Mouse (Mus musculus): Measurements from ENCODE around the gene Tcap.

Tcap gene

DNA sequence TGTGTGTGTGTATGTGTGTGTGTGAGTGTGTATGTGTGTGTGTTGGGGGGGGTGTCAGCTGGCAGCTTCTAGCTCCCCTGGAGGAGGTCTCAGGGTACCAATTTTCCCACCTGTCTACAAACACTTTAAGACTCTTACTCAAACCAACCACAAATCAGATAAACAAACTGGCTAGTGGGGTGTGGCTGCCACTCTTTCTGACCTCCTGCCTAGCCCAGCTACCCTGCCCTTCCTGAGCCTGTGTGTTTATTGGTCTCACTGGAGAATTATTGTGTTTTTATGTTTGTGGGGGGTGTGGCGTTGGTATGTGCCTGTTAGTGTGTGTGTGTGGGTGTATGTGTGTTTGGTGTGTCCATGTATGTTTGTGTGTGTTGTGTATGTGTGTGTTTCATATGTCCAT, 33.5 kb downstream of the Tcap start:
- no peak for DNase-seq

DNA sequence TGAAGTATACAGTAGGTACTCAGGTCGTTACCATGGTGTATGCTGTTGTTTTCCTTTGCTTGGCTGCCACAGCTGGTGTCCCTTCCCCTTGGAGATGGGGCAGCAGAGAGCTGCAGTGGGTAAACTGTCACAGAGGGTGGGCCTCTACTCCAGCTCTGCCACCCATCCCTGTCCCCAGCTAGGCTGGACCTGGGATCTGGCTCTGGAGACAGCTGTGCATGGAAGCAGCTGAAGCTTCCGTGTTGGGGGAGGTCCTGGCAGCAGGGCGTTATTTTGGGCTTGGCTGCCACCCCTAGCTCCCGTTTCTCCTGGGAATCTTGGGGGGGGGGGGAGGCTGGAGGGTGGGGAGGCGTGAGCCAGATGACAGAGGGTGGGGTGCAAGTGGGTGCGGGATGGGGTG, 34.7 kb downstream of the Tcap start:
- DNase-seq = no peak

DNA sequence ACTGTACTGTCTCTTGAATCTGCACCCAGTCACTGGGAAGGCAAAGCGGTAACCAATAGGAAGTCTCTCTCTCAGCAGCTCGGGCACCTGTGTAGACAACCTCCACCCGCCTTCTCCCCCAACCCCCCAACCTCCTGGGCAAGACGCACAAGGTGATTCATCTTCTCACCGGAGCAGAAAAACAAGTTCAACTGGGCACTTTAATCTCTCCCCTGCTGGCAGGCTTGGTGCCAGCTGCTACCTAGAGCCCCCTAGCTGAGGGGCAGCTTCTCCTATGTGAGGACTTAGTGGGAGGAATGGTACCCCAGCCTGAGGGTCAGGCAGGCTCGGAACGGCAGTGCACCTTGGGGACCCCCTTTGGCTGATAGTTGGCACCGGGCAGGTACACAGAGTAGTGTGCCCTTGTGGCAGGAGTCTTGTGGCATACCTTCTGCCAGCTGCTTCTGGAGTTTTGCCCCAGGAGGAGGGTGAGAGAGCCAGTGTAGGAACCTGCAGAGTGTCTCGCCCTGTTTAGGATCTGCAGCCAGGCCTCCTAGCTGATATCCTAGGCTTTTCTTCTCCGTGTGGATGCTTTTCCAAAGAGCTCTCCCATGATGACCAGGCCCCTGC, 35.4 kb downstream of the Tcap start:
- no peak for DNase-seq

DNA sequence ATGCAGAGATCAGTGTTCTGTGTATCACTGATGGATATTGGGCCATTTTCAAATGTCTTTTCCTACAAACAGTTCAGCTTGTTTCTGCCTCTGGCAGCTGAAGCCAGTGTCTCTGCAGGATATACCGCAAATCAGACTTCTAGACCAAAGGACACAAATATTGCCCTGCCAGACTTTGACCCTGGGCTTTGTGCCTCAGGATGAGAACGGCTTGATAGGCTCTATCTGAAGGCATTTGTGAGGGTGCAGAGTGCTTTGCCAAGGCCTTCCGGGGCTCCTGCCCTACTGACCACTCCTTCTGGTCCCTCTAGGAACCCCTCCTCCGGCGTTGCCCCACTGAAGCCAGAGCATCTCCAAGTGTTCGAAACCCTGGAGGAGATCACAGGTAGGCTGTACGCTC, 43.0 kb downstream of the Tcap start:
- DNase-seq = no peak

DNA sequence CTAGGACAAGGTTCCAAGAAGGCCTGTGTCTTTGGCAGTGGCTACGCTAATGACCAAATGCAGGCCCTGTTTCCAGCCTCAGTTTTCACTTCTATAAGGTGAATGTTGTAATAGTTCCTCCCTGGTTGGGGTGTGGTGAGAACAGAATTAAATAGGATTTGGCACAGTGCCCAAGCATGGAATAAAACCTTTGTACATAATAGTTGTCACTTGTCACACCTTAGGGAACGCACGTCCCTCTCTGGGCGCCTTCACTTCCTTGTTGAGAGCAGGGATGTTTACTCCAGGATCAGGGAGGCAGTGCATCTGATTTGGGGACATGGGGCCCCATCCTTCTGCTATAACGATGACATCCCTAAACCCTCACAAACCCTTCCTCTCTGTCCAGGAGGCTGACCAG, 44.8 kb downstream of the Tcap start:
- DNase-seq = no peak

DNA sequence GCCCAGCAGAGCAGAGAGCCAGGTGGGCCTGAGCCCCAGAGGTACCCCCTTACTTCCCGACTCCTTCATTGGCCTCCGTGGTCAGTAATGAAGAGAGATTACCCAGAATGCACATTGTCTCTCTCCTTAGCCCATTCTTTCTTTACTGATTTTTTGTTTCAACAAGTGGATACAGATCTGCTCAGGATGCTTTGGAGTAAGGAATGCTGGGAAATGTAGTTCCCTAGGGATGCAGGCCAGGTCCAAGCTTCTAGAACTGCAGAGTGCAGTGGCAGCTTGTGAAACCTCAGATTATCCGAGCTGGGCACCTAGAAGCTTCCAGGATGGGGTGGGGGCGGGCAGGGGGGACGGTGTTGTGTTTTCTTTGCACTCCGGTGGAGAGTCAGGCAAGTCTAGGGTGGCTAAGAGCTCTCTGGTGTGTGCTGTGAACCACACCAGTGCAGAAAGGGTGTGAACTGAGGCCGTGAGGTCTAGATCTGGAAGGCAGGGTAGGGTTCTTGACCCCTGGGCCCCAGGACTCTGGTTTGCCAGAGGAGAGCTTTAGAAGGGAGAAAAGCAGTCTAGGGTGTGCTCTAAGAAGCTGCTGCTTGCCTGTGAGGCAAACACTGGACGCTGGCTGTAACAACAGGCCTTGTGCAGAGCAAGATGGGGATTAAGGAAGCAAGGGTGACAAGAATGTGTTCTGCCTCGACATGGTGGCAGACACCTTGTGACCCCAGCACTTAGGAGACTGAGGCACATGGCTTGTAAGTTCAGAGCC, 48.3 kb downstream of the Tcap start:
- no peak for DNase-seq
